Mouse (Mus musculus) megakaryocyte-erythroid progenitor cell, adult 5-6 weeks (primary cell): ENCODE measurements at regions not wholly inside any gene's neighbourhood (a gene's known extent, or its start where the extent isn't known, plus 50 kb on each side); places are given as distances from the start of the nearest gene placed in this dataset.

Source experiments
- ATAC-seq: replicated peaks from 2 replicates; pipeline ENCODE4 v1.8.0; 2016; ENCODE audit warnings: mild to moderate bottlenecking, inconsistent platforms; ENCODE audit not compliant: severe bottlenecking, poor library complexity, low FRiP score, low TSS enrichment

GRCm38 (mm10) chr8:80422190-80422589 is 71.4 kb upstream of the Gypa start:
- ATAC-seq, result no peak

DNA sequence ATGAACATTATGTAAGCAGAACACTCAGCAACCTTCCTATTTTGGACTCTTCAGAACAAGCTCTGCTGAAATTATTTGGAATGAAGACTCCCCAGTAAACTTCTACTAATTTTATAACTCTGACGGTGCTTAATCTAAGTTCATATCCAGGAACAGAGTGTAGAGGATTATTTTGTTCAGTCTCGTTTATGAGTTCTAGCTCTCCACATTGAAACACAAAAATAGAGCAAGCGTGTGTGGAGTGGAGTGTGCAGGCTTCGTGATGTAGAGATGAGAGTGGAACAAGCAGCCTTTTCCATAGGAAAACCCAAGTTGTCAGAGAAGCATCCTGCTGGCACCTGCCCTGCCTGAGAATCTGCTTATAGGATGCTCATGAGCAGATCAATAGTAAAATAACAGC is 77.5 kb upstream of the Gypa start:
- no peak for ATAC-seq

DNA sequence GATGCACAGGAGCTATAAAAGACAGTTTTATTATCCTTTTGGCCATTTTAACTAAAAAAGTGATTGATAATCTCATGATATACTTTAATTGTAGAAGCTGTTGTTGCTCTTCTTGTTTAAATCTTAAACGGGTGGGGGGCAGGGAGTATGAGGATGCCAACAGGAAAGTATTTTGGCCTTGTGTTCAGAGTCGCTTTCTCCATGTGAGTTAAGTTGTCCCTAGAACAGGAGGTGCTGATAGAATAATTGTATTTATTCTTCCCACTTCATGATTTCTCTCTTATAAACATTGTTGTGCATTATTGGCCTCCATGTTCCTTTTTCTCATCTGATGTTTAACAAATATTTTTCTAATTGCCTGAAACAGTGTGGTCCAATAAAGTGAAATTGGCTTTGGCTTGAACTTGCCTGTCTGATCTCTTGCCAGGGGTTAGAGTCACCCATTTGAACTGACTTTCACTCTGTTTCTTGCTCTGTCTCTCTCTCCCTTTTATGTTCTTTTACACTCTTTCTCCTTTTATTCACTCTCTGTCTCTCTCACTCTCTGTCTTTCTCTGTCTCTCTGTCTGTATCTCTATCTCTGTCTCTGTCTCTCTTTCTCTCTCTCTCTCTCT is 93.9 kb upstream of the Gypa start:
- no peak for ATAC-seq

GRCm38 (mm10) chr8:80395010-80395409 is 98.6 kb upstream of the Gypa start:
- ATAC-seq, result no peak

DNA sequence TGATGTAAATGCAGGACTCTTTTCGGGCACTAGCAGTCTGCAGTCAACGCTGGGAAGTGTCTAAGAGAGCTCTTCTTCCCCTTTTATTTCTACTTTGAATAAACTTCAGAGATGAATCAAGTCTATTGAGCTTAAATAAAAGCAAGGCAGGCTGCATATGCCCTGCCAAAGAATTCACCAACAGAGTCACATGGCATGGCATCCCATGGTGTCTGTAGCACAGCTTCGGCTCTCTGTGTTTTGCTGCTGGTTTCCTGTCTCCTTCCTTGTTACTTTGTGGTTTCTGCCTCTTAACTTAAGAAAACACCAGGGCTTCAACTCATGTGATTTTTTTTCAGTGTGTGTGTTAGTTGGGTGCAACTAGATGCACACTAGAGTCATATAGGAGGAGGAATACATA is 100.5 kb upstream of the Gypa start:
- no peak for ATAC-seq

- no peak for ATAC-seq
Observed at GRCm38 (mm10) chr8:80369221-80369620, 124.4 kb upstream of the Gypa start.

- no peak for ATAC-seq
Observed at GRCm38 (mm10) chr8:80364059-80364458, 129.5 kb upstream of the Gypa start.

- ATAC-seq, result no peak
Observed at GRCm38 (mm10) chr8:80343299-80343698, 150.3 kb upstream of the Gypa start.

DNA sequence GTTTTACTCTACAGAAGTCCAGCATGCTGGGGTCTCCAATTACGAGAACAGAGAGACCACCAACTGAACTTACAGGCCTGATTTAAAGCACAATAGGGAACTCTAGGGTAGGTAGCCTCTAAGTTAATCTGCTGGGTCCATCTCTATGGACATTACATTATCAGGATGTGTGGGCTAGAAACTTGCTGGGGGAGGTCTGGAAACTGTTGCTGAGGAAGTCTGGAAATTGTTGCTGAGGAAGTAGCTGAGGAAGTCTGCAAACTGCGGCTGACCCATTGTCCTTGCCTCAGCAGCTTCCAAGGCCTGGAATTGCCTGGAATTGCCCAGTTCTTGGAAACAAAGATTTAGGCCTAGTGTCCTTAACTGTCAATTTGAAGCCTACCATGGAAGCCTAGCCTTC is 155.7 kb upstream of the Gypa start:
- no peak for ATAC-seq

- ATAC-seq, result no peak
Observed at GRCm38 (mm10) chr8:80328676-80329075, 164.9 kb upstream of the Gypa start.

DNA sequence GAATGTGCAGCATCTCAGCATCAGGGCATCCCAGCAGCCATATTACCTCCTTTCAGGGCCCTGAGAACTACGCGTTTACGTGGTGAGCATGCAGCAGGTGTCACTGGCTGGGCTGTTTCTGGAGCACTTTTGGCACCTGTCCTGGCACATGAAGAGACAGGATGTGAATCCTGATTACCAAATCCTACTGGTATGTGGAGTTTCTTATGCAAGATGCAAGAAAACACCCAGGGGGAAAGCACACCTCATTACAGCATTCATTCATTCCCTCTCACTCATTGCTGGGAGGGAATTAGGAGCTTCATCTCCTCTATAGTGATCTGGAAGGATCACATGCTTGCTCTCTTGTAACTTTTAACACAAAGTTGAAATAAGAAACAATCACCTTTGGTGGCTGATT is 167.7 kb upstream of the Gypa start:
- ATAC-seq, result no peak

- no peak for ATAC-seq
Observed at GRCm38 (mm10) chr8:80325132-80325531, 168.4 kb upstream of the Gypa start.

- no peak for ATAC-seq
Observed at GRCm38 (mm10) chr8:80318231-80318870, 175.2 kb upstream of the Gypa start.

- ATAC-seq, result peak; percentile 57
Observed at GRCm38 (mm10) chr8:80315371-80315770, 178.2 kb upstream of the Gypa start.

DNA sequence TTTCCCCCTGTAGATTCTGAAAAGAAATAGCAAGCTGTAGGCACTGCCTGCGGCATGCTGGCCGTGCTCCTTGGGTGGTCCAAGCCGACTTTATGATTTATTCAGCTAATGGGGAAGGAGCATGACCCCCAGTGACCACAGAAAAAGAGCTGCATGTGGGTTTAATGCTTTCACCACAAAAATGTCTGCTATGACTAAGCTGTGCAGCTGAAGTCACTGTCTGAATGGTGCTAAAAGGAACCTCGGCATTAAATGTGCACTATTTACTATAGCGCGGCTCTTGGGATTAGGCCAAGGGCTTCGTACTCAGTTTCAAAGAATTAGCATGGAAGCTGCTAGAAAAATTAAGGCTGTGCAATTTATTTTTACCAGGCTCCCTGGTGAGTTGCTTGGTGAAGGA is 178.8 kb upstream of the Gypa start:
- peak; percentile 50 for ATAC-seq

GRCm38 (mm10) chr8:80313883-80314635 is 179.5 kb upstream of the Gypa start:
- peak; percentile 67 for ATAC-seq

DNA sequence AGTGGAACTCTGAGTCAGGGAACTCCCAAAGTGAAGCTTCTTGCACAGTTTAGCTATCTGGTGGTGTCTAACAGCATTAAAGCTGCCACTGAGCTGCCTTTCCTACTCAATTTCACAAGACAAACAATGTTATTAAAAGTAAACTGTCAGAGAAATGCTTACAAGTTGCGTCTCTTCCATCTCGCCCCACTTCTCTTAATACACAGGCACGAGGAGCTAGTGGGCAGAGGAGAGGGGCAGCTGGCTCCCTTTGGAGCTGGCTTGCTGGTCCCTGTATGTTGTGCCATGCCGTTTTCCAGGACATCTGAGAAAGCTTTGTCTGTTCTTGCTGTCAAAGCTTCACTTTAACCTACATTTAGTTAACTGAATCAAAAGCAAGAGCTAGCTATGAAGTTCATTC is 185.8 kb upstream of the Gypa start:
- no peak for ATAC-seq

- no peak for ATAC-seq
Observed at GRCm38 (mm10) chr8:80298596-80298995, 195.0 kb upstream of the Gypa start.

- no peak for ATAC-seq
Observed at GRCm38 (mm10) chr8:80290311-80290710, 203.3 kb upstream of the Gypa start.

GRCm38 (mm10) chr8:80289282-80289681 is 204.3 kb upstream of the Gypa start:
- no peak for ATAC-seq

GRCm38 (mm10) chr8:80268910-80269460 is 211.2 kb upstream of the Hhip start:
- ATAC-seq, result no peak
